Mouse (Mus musculus) left cerebral cortex, postnatal 4 days (tissue): Measurements from ENCODE around the gene Dusp5. TPM values are rescaled to one million over a fixed set of nuclear protein-coding genes. Genes with fewer than 3 reads are reported as not detected.

Experiments
- DNase-seq: peaks from one replicate; pipeline ENCODE4 v3.0.0-alpha.2; 2022
- intact Hi-C: fragments of 180-260 bp; cut with DNase I; formaldehyde crosslinking; loops from one replicate; pipeline ENCODE4 v1.15.1; 2025
- total RNA-seq, 2 experiments: library from RNA; stranded (reverse); gene quantifications; 2 replicates each; pipeline ENCODE4 v1.2.3; 2021

Gene Dusp5
- total RNA-seq, 2 experiments from 2014 or later, result 2.7 to 4.3 TPM

DNA sequence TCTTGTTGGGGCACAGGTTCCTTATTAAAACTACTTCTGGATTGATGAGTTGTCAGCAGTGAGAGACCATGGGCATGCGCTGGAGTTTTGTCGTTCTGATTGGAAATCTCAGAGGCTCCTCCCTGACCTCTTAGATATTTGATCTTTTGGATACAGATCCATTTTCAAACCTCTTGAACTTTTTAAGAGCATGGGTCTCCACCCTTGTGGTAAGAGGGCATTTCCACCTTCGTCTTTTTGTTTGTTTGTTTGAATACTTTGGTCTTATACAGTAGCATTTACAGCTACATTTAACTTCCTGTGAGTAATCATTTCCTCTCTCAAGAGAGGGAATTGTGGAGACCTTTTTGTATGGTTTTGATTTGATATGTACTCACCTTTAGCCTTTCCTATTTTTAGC, 10.4 kb downstream of the Dusp5 start:
- intact Hi-C loops, result no loop called here
- DNase-seq, result no peak

DNA sequence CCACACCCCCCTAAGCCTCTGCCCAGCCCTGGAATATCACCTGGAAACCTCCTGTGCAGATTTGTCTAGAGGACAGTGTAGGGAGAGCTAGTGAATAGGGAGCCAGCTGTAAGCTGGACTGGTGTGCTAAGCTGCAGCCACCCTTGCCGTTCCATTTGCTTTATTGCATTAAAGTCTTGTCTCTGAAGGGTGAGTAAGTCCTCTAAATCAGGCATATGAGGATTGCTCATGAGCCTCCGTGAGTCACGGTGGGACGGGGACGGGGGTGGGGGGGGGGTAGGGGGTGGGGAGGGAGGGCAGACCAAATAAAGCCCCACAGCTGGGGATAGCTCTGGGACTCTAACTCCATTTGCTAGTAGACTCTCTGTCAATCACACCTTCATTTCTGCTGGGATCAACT, 14.7 kb downstream of the Dusp5 start:
- intact Hi-C loops, result no loop called here
- no peak for DNase-seq

- intact Hi-C loops, result no loop called here
- no peak for DNase-seq
Observed at GRCm38 (mm10) chr19:53544923-53545561, 16.1 kb downstream of the Dusp5 start.

DNA sequence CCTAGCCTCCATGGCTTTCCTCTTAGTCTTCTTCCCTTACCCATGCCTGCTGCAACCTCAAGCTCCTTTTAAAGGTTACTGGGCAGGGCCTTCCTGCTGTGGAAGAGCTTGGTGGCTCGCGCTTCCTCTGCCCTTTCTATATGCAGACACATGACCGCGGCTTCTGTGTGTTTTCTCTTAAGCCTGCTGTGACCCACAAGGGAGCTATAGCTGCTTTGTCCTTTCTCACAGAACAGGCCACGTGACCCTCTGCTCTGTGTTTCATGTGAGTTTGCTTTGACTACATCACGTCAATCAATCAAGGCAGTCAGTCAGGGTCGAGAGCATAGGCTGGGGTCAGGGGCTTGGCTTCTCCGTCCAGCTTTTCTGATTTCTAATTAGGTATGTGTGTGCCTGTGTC, 18.7 kb downstream of the Dusp5 start:
- no peak for DNase-seq
- intact Hi-C loops, result no loop called here

GRCm38 (mm10) chr19:53550972-53551371, 22.1 kb downstream of the Dusp5 start:
- no peak for DNase-seq
- intact Hi-C loops, result no loop called here

DNA sequence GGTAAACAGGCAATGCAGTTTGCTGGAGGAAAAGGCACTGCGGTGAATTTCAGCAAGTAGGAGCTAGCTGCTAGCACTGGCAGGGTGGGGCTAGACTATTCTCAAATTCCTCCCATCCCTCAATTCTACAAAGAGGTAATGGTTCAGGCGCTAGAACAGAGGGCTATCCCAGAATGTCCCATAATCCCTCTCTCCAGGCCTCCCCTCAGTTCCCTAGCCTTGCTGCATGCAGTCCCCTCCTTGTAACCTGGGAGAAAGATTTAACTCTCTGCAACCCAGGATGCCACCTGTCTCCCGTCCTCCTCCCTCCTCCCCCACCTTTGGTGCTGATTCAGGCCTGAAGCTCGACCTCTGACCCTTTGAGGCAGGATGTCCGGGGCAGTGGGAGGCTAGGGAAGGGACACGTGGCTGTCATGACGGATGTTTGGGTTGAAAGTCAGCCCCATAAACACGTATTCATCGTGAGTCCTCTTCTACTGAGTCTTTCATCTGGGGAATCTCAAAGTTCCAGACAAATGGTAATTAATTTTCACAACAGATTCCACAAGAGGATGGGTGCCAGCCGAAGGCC, 23.4 kb downstream of the Dusp5 start:
- intact Hi-C loops, result no loop called here

GRCm38 (mm10) chr19:53552795-53553194, 23.9 kb downstream of the Dusp5 start:
- intact Hi-C loops, result no loop called here
- no peak for DNase-seq

More for the DNA sequence above, 23.4 kb downstream of the Dusp5 start:
- no peak for DNase-seq

GRCm38 (mm10) chr19:53554402-53554801, 25.5 kb downstream of the Dusp5 start:
- intact Hi-C loops, result no loop called here
- DNase-seq, result no peak

GRCm38 (mm10) chr19:53554981-53555616, 26.2 kb downstream of the Dusp5 start:
- intact Hi-C loops, result no loop called here
- no peak for DNase-seq

GRCm38 (mm10) chr19:53556841-53557240, 27.9 kb downstream of the Dusp5 start:
- intact Hi-C loops, result no loop called here

GRCm38 (mm10) chr19:53557267-53557936, 28.5 kb downstream of the Dusp5 start:
- intact Hi-C loops, result no loop called here
- DNase-seq, result no peak

More at GRCm38 (mm10) chr19:53556841-53557240, 27.9 kb downstream of the Dusp5 start:
- no peak for DNase-seq

- intact Hi-C loops, result no loop called here
- DNase-seq, result no peak
Observed at GRCm38 (mm10) chr19:53560436-53560835, 31.5 kb downstream of the Dusp5 start.

DNA sequence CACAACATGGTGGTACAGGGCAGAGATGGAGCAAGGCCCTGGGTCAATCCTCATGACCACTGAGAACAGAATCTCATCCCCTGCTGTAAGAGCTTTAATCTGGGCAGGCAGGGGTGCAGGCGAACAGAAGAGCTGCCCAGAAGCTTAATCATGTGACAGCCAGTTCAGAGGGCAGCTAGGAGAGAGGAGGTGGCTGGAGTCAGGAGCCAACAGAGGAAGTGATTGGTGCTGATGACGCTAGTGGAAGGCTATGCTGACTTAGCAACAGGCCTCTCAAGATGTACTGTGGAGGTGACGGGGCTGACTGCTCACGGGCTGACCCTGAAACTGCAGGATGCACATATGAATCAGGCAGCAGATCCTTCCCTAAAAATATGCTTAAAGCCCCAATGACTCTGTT, 35.3 kb downstream of the Dusp5 start:
- DNase-seq, result no peak
- intact Hi-C loops, result no loop called here

DNA sequence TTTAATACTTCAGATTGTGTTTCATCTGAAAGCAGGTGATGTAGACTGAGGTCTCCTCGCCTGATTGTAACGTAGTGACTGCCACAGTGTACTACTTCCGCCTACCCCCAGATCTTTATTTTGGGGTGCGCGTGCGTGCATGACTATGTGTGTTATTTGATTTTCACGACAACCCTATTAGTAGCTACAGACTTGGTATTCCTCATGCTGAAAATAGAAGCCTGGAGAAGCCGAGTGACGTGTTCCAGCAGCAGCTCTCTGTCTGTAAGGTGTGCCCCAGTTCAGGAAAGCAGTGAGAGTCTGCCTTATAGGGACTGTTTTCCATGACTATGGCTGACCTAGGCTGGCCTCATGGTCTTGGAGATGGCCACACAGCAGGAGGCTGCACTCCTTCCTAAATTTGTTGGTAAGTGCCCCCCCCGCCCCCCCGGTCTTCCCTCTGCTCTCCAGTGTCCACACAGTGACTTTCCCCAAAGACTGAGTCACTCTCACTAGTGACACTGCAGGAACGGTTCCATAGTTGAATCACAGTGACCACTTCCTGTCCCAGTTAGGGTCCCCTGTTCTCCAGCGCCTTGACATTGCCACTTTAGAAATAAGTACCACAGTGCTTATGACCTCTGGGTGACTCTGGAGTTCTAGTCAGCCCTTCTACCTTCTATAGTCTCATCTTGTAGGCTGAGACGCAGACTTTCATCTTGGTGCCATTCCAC, 36.8 kb downstream of the Dusp5 start:
- intact Hi-C loops, result no loop called here
- no peak for DNase-seq

- intact Hi-C loops, result no loop called here
- DNase-seq, result no peak
Observed at GRCm38 (mm10) chr19:53567864-53568263, 39.0 kb downstream of the Dusp5 start.

- no peak for DNase-seq
Observed at GRCm38 (mm10) chr19:53568553-53568952, 39.6 kb downstream of the Dusp5 start.

GRCm38 (mm10) chr19:53571056-53571455, 42.1 kb downstream of the Dusp5 start:
- intact Hi-C loops, result no loop called here
- DNase-seq, result no peak

More at GRCm38 (mm10) chr19:53568553-53568952, 39.6 kb downstream of the Dusp5 start:
- intact Hi-C loops, result no loop called here

DNA sequence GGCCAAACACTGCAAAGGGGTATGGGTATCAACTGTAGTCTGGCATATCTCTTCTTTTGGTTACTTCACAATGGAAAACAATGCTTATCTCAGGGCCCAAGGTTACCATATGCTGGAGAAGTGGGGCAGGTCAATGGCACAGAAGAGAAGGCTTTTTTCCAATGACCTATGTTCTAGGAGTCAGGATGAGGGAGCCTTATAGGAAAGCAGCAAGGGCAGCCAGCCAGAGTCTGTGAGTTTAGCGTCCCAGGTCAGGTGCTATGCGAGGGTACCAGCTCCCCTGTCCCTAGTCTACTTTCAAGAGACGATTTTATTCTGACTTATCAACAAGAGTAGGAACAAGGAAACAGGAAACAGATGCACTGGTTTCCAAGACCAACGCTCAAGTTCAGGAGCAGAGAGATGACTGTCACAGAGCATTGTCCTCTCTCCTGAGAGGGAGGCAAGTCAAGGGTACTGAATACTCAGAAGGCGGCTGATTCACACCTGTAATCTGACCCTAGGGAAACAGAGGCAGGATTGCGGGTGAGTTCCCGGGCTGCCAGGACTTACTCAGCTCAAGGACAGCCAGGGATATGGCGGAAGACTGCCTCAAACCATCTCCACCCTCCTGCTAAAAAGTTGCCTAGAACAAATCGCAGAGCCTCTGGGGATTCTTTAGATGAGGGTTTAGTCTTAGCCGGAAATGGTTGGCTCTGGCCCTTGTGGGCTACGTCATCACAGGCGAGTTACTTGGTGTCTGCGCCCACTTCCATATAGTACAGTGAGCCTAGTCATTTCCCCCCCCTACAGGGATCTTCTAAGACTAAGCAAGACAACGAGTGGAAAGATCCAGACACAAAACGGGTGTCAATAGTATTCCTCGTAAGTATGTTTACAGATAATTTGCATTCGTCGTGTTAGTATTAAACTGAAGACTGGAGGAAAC, 42.9 kb downstream of the Dusp5 start:
- intact Hi-C loops, result no loop called here
- no peak for DNase-seq

DNA sequence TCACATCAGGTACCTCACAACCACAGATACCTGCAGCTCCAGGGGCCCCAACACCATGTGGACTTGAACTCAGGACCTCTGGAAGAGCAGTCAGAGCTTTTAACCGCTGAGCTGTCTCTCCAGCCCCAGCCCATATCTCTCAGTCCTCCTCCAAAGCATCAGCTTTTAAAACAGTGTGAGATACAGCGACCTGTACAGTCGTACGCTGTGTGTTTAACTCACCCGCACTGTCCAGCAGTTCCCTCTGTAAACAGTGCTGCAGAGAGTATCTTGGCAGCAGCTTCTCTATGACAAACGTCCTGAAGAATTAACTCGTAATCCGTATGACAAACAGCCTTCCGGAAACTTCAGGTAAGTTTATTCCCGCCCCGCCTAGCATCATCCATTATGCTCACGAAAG, 43.7 kb downstream of the Dusp5 start:
- intact Hi-C loops, result no loop called here
- DNase-seq, result no peak

DNA sequence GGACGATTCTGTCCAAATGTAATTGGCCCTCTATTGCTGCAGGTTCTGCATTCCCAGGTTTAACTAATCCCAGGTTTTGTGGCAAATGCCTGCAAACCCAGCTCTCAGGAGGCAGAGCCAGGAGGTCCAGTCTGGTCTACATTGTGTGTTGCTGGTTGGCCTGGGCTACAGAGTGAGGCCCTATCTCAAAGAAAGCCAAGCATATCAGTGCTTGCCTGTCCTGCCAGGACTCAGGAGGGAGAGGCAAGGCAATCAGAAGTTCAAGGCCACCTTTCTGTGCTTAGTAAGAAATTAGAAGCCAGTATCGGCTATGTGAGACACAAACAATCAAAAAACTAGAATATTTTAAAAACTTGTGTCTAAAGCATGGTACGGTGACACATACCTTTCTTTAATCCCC, 44.2 kb downstream of the Dusp5 start:
- intact Hi-C loops, result no loop called here
- no peak for DNase-seq
